Mouse (Mus musculus) hindbrain, embryonic 11.5 days (tissue): Measurements from ENCODE around the gene Tm7sf2. TPM values are rescaled to one million over a fixed set of nuclear protein-coding genes. Genes with fewer than 3 reads are reported as not detected.

ENCODE experiments used
- ATAC-seq: fragments of 200-750 bp; cut with Nextera tagmentation; 2 replicates; pipeline ENCODE4 v1.8.0; 2017; ENCODE audit warnings: mild to moderate bottlenecking, moderate TSS enrichment, moderate library complexity; ENCODE audit not compliant: low FRiP score
- DNase-seq: peaks from one replicate; pipeline ENCODE4 v3.0.0-alpha.2; 2015; ENCODE audit warnings: low spot score
- H3K27ac ChIP-seq: fragments of 300-500 bp; sonication (generic); 2 replicates; pipeline ENCODE4 v1.5.1; 2014; ENCODE audit warnings: mild to moderate bottlenecking, low read depth, low read length
- H3K27me3 ChIP-seq: fragments of 300-500 bp; sonication (generic); 2 replicates; pipeline ENCODE4 v1.6.1; 2014; ENCODE audit warnings: mild to moderate bottlenecking, low read length, moderate library complexity, mixed read lengths; ENCODE audit not compliant: control insufficient read depth, insufficient read depth
- H3K36me3 ChIP-seq: fragments of 300-500 bp; sonication (generic); 2 replicates; pipeline ENCODE4 v1.6.1; 2014; ENCODE audit warnings: mild to moderate bottlenecking, low read length, moderate library complexity, mixed read lengths; ENCODE audit not compliant: control insufficient read depth, insufficient read depth
- H3K4me1 ChIP-seq: fragments of 300-500 bp; sonication (generic); replicated peaks from 2 replicates; pipeline ENCODE4 v1.6.1; 2014; ENCODE audit warnings: low read length, mixed read lengths; ENCODE audit not compliant: control insufficient read depth, insufficient read depth
- H3K4me2 ChIP-seq: fragments of 300-500 bp; sonication (generic); replicated peaks from 2 replicates; pipeline ENCODE4 v1.6.1; 2014; ENCODE audit warnings: mild to moderate bottlenecking, low read depth, low read length
- H3K4me3 ChIP-seq: fragments of 300-500 bp; sonication (generic); 2 replicates; pipeline ENCODE4 v1.5.1; 2014; ENCODE audit warnings: low read depth, low read length
- H3K9ac ChIP-seq: fragments of 300-500 bp; sonication (generic); 2 replicates; pipeline ENCODE4 v1.6.1; 2014; ENCODE audit warnings: low read depth, low read length
- H3K9me3 ChIP-seq: fragments of 300-500 bp; sonication (generic); 2 replicates; pipeline ENCODE4 v1.6.1; 2016; ENCODE audit warnings: low read length; ENCODE audit not compliant: control insufficient read depth
- WGBS: fragments of 180-500 bp; shearing (Covaris S2); extraction: QIAGEN DNeasy Blood & Tissue Kit; methylation state at CpG from one replicate; pipeline ENCODE4 v1.1.7; 2014; 5-methylcytosine and 5-hydroxymethylcytosine counted together
- polyA plus RNA-seq: library from polyadenylated mRNA; unstranded; fragments of >200 nt; fragmentation: Nextera tagmentation; extraction: Ambion mirVana; gene quantifications from 2 replicates; pipeline ENCODE4 v1.2.1, GENCODE M21; 2014

Tm7sf2 gene
- polyA plus RNA-seq, 1 experiment from 2014 or later: 36.0 TPM

GRCm38 (mm10) chr19:6097847-6098246 lies 29.7 kb upstream of the Tm7sf2 start:
- ATAC-seq (no peak), DNase-seq (no peak)
- Histone ChIP-seq H3K4me1 (no peaks in the 10 kb centered on the region), H3K27ac (no peak overlapping the region), H3K9me3 (no peaks in the 10 kb centered on the region), H3K36me3 (no peaks in the 10 kb centered on the region), H3K9ac (no peak overlapping the region), H3K4me3 (no peak overlapping the region), H3K27me3 (no peaks in the 10 kb centered on the region), H3K4me2 (no peak overlapping the region)
- WGBS: 81% methylated on average over 3 of the region's 3 CpGs

- no peak within 1 kb of the TSS for H3K4me2 ChIP-seq
- H3K9ac ChIP-seq: no peak within 1 kb of the TSS
- H3K9me3 ChIP-seq: no peaks in the 10 kb centered on the region
- 91% methylated on average over 7 of the region's 7 CpGs for WGBS
- no peaks in the 10 kb centered on the region for H3K4me1 ChIP-seq
- DNase-seq (no peak), ATAC-seq (no peak)
- H3K27me3 ChIP-seq: no peaks in the 10 kb centered on the region
- H3K4me3 ChIP-seq: no peak within 1 kb of the TSS
- peaks cover 12% of the 10 kb centered on the region for H3K36me3 ChIP-seq
- no peak within 1 kb of the TSS for H3K27ac ChIP-seq
Observed at GRCm38 (mm10) chr19:6094119-6094518, 25.9 kb upstream of the Tm7sf2 start, which contains the start of gene AC131692.1. AC131692.1 (plus strand) TSS chr19:6094419.

- Histone ChIP-seq H3K27me3 (no peaks in the 10 kb centered on the region), H3K4me3 (no peak overlapping the region), H3K27ac (no peak overlapping the region), H3K9me3 (no peaks in the 10 kb centered on the region), H3K4me2 (no peak overlapping the region), H3K9ac (no peak overlapping the region), H3K4me1 (peaks cover 4% of the 10 kb centered on the region), H3K36me3 (peaks cover 12% of the 10 kb centered on the region)
- DNase-seq (no peak), ATAC-seq (no peak)
- 98% methylated on average over 13 of the region's 13 CpGs for WGBS
Observed at GRCm38 (mm10) chr19:6088841-6089240, 20.7 kb upstream of the Tm7sf2 start.

- H3K36me3 ChIP-seq: peaks cover 3% of the 10 kb centered on the region
- ATAC-seq: peak; percentile 78
- H3K9ac ChIP-seq: peak overlapping the region; percentile 59
- WGBS: under 1% methylated on average over 17 of the region's 17 CpGs
- peak; percentile 77 for DNase-seq
- peak overlapping the region; percentile 78 for H3K4me3 ChIP-seq
- H3K27me3 ChIP-seq: no peaks in the 10 kb centered on the region
- no peak overlapping the region for H3K27ac ChIP-seq
- peaks cover 6% of the 10 kb centered on the region for H3K4me1 ChIP-seq
- H3K9me3 ChIP-seq: no peaks in the 10 kb centered on the region
- H3K4me2 ChIP-seq: peak overlapping the region; percentile 90
Observed at GRCm38 (mm10) chr19:6085417-6085879, 17.3 kb upstream of the Tm7sf2 start.

- Histone ChIP-seq H3K4me3 (peak within 1 kb of the TSS; percentile 78), H3K4me2 (peak within 1 kb of the TSS; percentile 90), H3K27me3 (no peaks in the 10 kb centered on the region), H3K36me3 (no peaks in the 10 kb centered on the region; the same call in 1 of the 2 replicates), H3K27ac (peak within 1 kb of the TSS; percentile 58; the same call in 1 of the 2 replicates), H3K9ac (peak within 1 kb of the TSS; percentile 73), H3K9me3 (no peaks in the 10 kb centered on the region), H3K4me1 (peaks cover 6% of the 10 kb centered on the region)
- DNase-seq: peak; percentile 100
- ATAC-seq: peak; percentile 89
- under 1% methylated on average over 58 of the region's 58 CpGs for WGBS
Observed at GRCm38 (mm10) chr19:6084478-6085248, 16.5 kb upstream of the Tm7sf2 start, which contains the start of the genes Zfpl1 and Cdca5. Zfpl1 (minus strand) TSS chr19:6084956. Cdca5 (plus strand) TSS chr19:6084983.

- Histone ChIP-seq H3K4me2 (no peak within 1 kb of the TSS), H3K9me3 (no peaks in the 10 kb centered on the region), H3K4me3 (no peak within 1 kb of the TSS), H3K4me1 (peaks cover 6% of the 10 kb centered on the region), H3K9ac (no peak within 1 kb of the TSS), H3K27me3 (no peaks in the 10 kb centered on the region), H3K36me3 (no peaks in the 10 kb centered on the region), H3K27ac (no peak within 1 kb of the TSS)
- 90% methylated on average over 9 of the region's 9 CpGs for WGBS
- no peak for DNase-seq
- no peak for ATAC-seq
Observed at GRCm38 (mm10) chr19:6082156-6082555, 14.0 kb upstream of the Tm7sf2 start, which contains the start of gene Gm28374. Gm28374 (minus strand) TSS chr19:6082256.

- no peaks in the 10 kb centered on the region for H3K9me3 ChIP-seq
- H3K9ac ChIP-seq: no peak within 1 kb of the TSS
- peaks cover 12% of the 10 kb centered on the region for H3K4me1 ChIP-seq
- no peak within 1 kb of the TSS for H3K4me2 ChIP-seq
- H3K27me3 ChIP-seq: no peaks in the 10 kb centered on the region
- DNase-seq (no peak), ATAC-seq (no peak)
- WGBS: 93% methylated on average over 12 of the region's 12 CpGs
- no peaks in the 10 kb centered on the region for H3K36me3 ChIP-seq
- H3K4me3 ChIP-seq: no peak within 1 kb of the TSS
- no peak within 1 kb of the TSS for H3K27ac ChIP-seq
Observed at GRCm38 (mm10) chr19:6079983-6080480, 11.9 kb upstream of the Tm7sf2 start, which contains the start of gene Tmem262. Tmem262 (plus strand) TSS chr19:6080033.

- Histone ChIP-seq H3K4me1 (peaks cover 5% of the 10 kb centered on the region; the same call in 1 of the 2 replicates), H3K27ac (peak within 1 kb of the TSS; percentile 60; the same call in 1 of the 2 replicates), H3K4me3 (peak within 1 kb of the TSS; percentile 48), H3K9ac (peak within 1 kb of the TSS; percentile 60), H3K36me3 (no peaks in the 10 kb centered on the region), H3K27me3 (no peaks in the 10 kb centered on the region), H3K9me3 (no peaks in the 10 kb centered on the region), H3K4me2 (peak within 1 kb of the TSS; percentile 83)
- WGBS: 1% methylated on average over 33 of the region's 33 CpGs
- ATAC-seq (peak; percentile 80), DNase-seq (peak; percentile 88)
Observed at GRCm38 (mm10) chr19:6076564-6077393, 8.6 kb upstream of the Tm7sf2 start, which contains the start of gene Vps51. Vps51 (minus strand) TSS chr19:6077231.
